Mouse (Mus musculus) urinary bladder, postnatal 14 days (tissue): Measurements from ENCODE around the gene Lsm14b.
A peak's percentile ranks its signal among the peaks of the same experiment; 100 is the strongest.

ENCODE experiments used
- DNase-seq: peaks from one replicate; pipeline ENCODE4 v3.0.0; 2021; ENCODE audit warnings: low spot score

Lsm14b gene

GRCm38 (mm10) chr2:180017632-180018031, 7.2 kb upstream of the Lsm14b start:
- DNase-seq, result no peak

GRCm38 (mm10) chr2:180018573-180018972, 6.2 kb upstream of the Lsm14b start:
- no peak for DNase-seq

- DNase-seq, result no peak
Observed at GRCm38 (mm10) chr2:180020091-180020661, 4.6 kb upstream of the Lsm14b start.

GRCm38 (mm10) chr2:180020919-180021318, 3.9 kb upstream of the Lsm14b start:
- DNase-seq, result no peak

GRCm38 (mm10) chr2:180022751-180023150, 2.0 kb upstream of the Lsm14b start:
- no peak for DNase-seq

- DNase-seq, result no peak
Observed at GRCm38 (mm10) chr2:180025135-180025860, 511 bp downstream of the Lsm14b start.

GRCm38 (mm10) chr2:180025861-180026200, 1.0 kb downstream of the Lsm14b start:
- DNase-seq, result no peak

- no peak for DNase-seq
Observed at GRCm38 (mm10) chr2:180027768-180028167, 3.0 kb downstream of the Lsm14b start.

- no peak for DNase-seq
Observed at GRCm38 (mm10) chr2:180031270-180031669, 6.5 kb downstream of the Lsm14b start.

- no peak for DNase-seq
Observed at GRCm38 (mm10) chr2:180032925-180033324, 8.1 kb downstream of the Lsm14b start.

- no peak for DNase-seq
Observed at GRCm38 (mm10) chr2:180033956-180034355, 9.2 kb downstream of the Lsm14b start.

- DNase-seq, result no peak
Observed at GRCm38 (mm10) chr2:180034753-180035152, 10.0 kb downstream of the Lsm14b start.

GRCm38 (mm10) chr2:180040406-180040805, 15.6 kb downstream of the Lsm14b start:
- no peak for DNase-seq

GRCm38 (mm10) chr2:180041577-180042255, 16.9 kb downstream of the Lsm14b start:
- DNase-seq, result no peak

GRCm38 (mm10) chr2:180042256-180042857, 17.6 kb downstream of the Lsm14b start, which contains the start of the genes Psma7 and Ss18l1:
Gene Psma7, minus strand, starts transcription at chr2:180042433.
Gene Ss18l1, plus strand, starts transcription at chr2:180042509.
- peak; percentile 90 for DNase-seq

GRCm38 (mm10) chr2:180042858-180043515, 18.2 kb downstream of the Lsm14b start:
- DNase-seq, result peak; percentile 37

- DNase-seq, result peak; percentile 41
Observed at GRCm38 (mm10) chr2:180045283-180045682, 20.5 kb downstream of the Lsm14b start.

- DNase-seq, result no peak
Observed at GRCm38 (mm10) chr2:180047580-180047979, 22.8 kb downstream of the Lsm14b start.

- DNase-seq, result no peak
Observed at GRCm38 (mm10) chr2:180047980-180048635, 23.3 kb downstream of the Lsm14b start.

- DNase-seq, result peak; percentile 87
Observed at GRCm38 (mm10) chr2:180050986-180051385, 26.2 kb downstream of the Lsm14b start.

GRCm38 (mm10) chr2:180051986-180052733, 27.4 kb downstream of the Lsm14b start:
- no peak for DNase-seq
